Mouse (Mus musculus) CH12.LX (cell line): ENCODE data around the gene Gm45753.

Experiments used
- CTCF ChIP-seq, 2 experiments: IDR thresholded peaks in 1 of 2; conservative IDR thresholded peaks in 1 of 2; 2 replicates each; pipeline ENCODE4 v1.5.1; 2011 to 2012; ENCODE audit warnings: low read depth in 2 of 2, low read length in 2 of 2, improper control_type of control experiment in 1 of 2, inconsistent platforms in 1 of 2, mild to moderate bottlenecking in 1 of 2, moderate library complexity in 1 of 2
- ELF1 ChIP-seq: IDR thresholded peaks from 2 replicates; pipeline ENCODE4 v1.6.1; 2014; ENCODE audit warnings: low read depth, mild to moderate bottlenecking, inconsistent platforms, low read length, improper control_type of control experiment
- ZNF384 ChIP-seq: IDR thresholded peaks from 2 replicates; pipeline ENCODE4 v1.6.1; 2012; ENCODE audit warnings: low read depth, low read length, improper control_type of control experiment, inconsistent platforms

DNA sequence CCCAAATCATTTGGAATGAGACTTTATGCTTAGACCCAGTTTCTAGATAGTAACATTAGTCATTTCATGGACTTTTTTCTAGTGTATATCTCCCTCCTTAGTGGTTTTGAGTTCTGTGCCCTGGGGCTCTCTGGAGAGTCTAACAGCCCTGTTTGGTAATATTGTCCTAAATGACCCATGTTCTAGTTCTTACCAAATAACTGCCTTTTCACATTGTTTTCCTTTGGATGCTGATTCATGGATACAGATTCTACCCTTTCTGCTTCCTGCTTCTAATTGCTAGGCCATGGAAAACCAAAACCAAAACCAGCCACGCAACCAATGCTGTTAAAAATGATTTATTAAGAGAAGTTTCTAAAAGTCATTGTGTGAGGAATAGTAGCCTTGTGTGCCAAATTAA lies 2.8 kb downstream of the Gm45753 start:
- TF ChIP-seq CTCF (conservative IDR thresholded peaks at IDR 0.05 in 1 of 2, IDR thresholded peaks at IDR 0.05 in 1 of 2; ENCODE audit: low read depth in 2 of 2, low read length in 2 of 2): no peak
- no peak for TF ChIP-seq ZNF384
- TF ChIP-seq ELF1: no peak
